Mouse (Mus musculus) cerebellum, adult 18-20 months (tissue): Measurements from ENCODE around the gene Tfap2d.

Experiments used
- DNase-seq, 2 experiments: peaks; one replicate each; pipeline ENCODE4 v3.0.0; 2021

The Tfap2d gene

DNA sequence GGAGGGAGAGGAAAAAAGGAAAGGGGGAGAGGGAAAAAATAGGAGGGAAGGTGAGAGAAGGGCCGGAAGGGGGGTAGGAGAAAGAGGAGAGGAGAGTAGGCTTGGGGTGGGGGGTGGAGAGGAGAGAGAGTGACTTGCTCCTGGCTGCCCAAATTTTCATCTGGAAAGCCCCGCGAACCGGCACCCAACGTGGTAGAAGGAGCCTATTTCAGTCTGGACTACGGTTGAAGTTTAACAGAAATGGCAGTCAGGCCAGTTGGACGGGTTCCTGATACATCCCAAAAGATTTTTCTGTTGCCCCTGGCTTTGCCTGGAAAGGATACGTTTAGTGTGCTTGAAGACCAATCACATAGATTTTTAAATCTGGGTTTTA, 108.2 kb downstream of the Tfap2d start:
- DNase-seq: no peak

DNA sequence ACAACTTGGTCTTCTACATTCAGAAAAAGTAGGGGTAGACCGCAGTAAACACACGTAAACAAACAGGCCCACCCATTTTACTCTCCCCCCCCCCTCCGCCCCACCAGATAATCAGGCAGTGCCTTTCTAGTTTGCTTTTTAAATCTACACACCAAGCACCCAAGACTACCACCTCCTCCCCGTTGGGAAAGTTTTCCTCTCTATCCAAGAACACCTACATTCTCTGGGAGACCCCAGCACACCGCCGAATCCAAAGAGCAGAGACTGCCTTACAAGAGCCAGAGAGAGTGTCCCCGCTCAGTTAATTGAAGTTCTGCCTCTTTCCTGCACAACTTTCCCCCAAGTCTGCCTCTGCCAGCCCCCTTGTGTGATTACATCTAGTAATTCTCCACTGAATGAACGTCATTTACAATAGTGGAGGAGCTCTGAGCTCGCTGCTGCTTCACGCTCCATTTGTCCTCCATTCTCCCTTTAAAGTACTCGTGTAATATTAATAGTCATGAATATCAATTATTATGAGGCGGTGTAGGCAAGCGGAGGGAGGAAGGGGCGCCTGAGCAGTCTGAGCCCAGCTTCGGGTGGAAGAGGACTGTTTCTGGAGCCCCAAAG, 108.8 kb downstream of the Tfap2d start:
- no peak for DNase-seq

DNA sequence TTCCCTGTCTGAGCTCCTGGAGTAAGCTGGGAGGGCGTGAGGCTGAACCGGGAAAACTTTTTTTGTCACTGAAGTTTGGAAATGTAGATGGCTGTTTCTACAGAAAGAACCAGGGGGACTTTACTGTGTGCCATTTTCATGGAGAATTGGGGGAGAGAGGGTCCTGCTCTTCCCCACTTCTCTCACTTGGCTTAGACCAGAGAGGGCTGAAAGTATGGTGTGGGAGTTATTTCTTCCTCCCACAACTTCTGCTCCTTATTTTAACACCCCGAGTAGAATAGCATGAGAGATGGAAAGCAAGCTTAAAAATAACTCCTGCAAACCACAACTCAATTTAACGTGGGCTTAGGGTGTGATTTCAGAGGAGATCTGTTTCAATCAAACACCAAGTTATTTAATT, 109.9 kb downstream of the Tfap2d start:
- DNase-seq: no peak

DNA sequence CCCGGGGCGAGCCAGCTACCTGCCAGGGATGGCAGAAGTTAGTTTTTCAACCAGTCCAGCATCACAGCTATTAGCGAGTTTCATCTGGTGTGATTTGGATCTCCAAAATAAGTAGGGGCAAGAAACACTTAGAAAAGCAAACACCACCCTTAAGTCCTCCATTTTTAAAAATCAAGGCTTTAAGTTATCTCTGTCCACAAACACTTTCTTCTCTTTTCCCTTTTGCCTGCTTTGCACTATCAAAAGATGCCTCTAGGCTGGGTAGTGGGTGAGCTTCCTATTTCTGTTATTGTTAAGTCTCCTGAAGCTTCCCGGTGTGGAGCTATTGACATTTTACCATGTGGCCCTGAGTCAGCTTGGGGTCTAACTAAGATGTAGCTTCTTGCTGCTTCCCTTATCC, 110.3 kb downstream of the Tfap2d start:
- DNase-seq: no peak

DNA sequence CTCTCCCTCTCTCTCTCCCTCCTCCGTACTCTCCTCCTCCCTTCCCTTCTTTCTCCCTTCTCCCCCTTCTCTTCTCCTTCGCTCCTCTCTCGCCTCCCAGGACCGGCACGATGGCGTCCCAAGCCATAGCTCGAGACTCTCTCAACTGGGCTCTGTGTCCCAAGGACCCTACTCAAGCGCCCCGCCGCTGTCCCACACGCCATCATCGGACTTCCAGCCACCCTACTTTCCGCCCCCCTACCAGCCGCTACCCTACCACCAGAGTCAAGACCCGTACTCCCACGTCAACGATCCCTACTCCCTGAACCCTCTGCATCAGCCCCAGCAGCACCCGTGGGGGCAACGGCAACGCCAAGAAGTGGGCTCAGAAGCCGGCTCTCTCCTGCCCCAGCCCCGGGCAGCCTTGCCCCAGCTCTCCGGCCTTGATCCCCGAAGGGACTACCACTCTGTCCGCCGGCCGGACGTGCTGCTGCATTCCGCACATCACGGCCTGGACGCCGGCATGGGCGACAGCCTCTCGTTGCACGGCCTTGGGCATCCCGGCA, 111.1 kb downstream of the Tfap2d start:
- no peak for DNase-seq
